Mouse (Mus musculus): ENCODE results near the gene Aebp2. TPM values are rescaled to one million over a fixed set of nuclear protein-coding genes. Genes with fewer than 3 reads are reported as not detected.

The Aebp2 gene
- polyA plus RNA-seq, 1 experiment from 2014 or later, result 29.6 TPM

DNA sequence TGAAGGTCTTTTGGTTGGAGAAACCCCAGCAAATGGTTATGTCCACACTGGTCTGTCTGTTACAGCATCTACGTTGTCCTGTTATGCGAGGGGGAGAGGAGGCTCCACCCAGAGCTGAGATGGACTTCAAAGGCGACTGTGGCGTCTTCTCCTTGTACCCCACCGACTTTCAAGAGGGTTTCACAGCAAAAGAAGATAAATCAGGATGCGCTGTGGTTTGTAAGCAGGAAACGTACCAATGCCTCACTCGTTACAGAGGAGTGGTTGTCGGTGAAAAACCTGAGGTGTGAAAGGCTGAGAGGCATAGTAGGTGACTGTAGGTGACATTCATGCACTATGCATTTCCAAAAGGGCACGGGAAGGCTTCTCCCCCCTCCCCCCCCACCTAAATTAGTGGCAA lies 99.6 kb downstream of the Aebp2 start:
- H3K4me3 ChIP-seq (ENCODE audit: inconsistent target), result no peak overlapping the region
- H3K36me3 ChIP-seq (ENCODE audit: inconsistent target), result no peaks in the 10 kb centered on the region
- 67% methylated on average over 9 of the region's 10 CpGs for WGBS (ENCODE audit: missing documents)
- H3K27ac ChIP-seq, result no peak overlapping the region
- H3K79me2 ChIP-seq (ENCODE audit: inconsistent target), result no peaks in the 10 kb centered on the region

Other genes starting within 250 kb of the Aebp2 start
- 0.98 to 4.1 TPM (median 3.2 TPM) in 3 replicates for gene Plekha5, start 198.6 kb upstream of the Aebp2 start, polyA plus RNA-seq (2018)
- not detected in 3 replicates for gene Gm11077, start 106.6 kb downstream of the Aebp2 start, polyA plus RNA-seq (2018)

All from macrophage (primary cell).